Mouse (Mus musculus): ENCODE data around the gene Rorb. TPM values are rescaled to one million over a fixed set of nuclear protein-coding genes. Genes with fewer than 3 reads are reported as not detected.

The Rorb gene
- polyA plus RNA-seq (2014; fragmentation: Illumina TruSeq; extraction: RNeasy Lipid Tissue Mini Kit (QIAGEN cat#74804); ENCODE audit: low replicate concordance) = not detected

GRCm38 (mm10) chr19:19110793-19111427 is at the start of gene Rorb:
Rorb (minus strand) TSS chr19:19111196.

Measured in small intestine, adult 10 weeks (tissue).